Comparison of ENCODE assay signal across 12 mouse cellular contexts in genomic region chr12:24424958-24425357, GRCm38 (mm10).
DNase-seq lines count a peak whose midpoint lies in the region; ATAC-seq lines count a peak whose summit lies in the region.
"Had no signal": no experiment of that assay in that cellular context is flagged by ENCODE, and none has a peak within 500 bp of the region (broad histone marks: within the 10 kb centered on the region; RNA-seq: fewer than 3 reads in every experiment).

No protein-coding gene starts in this region.

- no peaks in the 10 kb centered on the region for H3K4me1 ChIP-seq in hindbrain, embryonic 14.5 days (replicated peaks; ENCODE audit: control insufficient read depth, insufficient read depth, low read length)
- H3K4me1 ChIP-seq in hindbrain, embryonic 12.5 days = no peaks in the 10 kb centered on the region
- no peaks in the 10 kb centered on the region for H3K4me1 ChIP-seq in limb, embryonic 10.5 days

- no peak overlapping the region for H3K4me3 ChIP-seq in hindbrain, embryonic 14.5 days (replicated peaks; ENCODE audit: low read length)
- no peak overlapping the region for H3K4me3 ChIP-seq in hindbrain, embryonic 12.5 days
- H3K4me3 ChIP-seq in limb, embryonic 10.5 days = no peak overlapping the region

- 72% methylated on average over 17 of the region's 17 CpGs for WGBS in hindbrain, embryonic 14.5 days
- 68% methylated on average over 17 of the region's 17 CpGs for WGBS in hindbrain, embryonic 12.5 days
- 71% methylated on average over 17 of the region's 17 CpGs for WGBS in limb, embryonic 10.5 days

- peak; percentile 24 for DNase-seq in hindbrain, embryonic 14.5 days (ENCODE audit: low spot score)
- DNase-seq in A20 (ENCODE audit: low read depth, low spot score) (peak; percentile 26), ZHBTc4 (ENCODE audit: low read depth, low spot score) (peak; percentile 48)
- peak; percentile 55 for DNase-seq in limb, embryonic 10.5 days (ENCODE audit: low spot score)
- no peak for DNase-seq in cerebellum, adult 18-20 months
- DNase-seq in kidney, postnatal 25 days = no peak
- DNase-seq: cerebellum, adult 11-12 months; gastrocnemius, postnatal 14 days; lung, adult 18-20 months; right cerebral cortex, adult 18-20 months had no signal

- no peaks in the 10 kb centered on the region for H3K36me3 ChIP-seq in hindbrain, embryonic 14.5 days (replicated peaks; ENCODE audit: control insufficient read depth, insufficient read depth)
- H3K36me3 ChIP-seq in hindbrain, embryonic 12.5 days = no peaks in the 10 kb centered on the region
- H3K36me3 ChIP-seq in limb, embryonic 10.5 days = no peaks in the 10 kb centered on the region

- H3K9ac ChIP-seq in hindbrain, embryonic 14.5 days = no peak overlapping the region
- no peak overlapping the region for H3K9ac ChIP-seq in hindbrain, embryonic 12.5 days

- no peak for ATAC-seq in hindbrain, embryonic 14.5 days (ENCODE audit: low FRiP score)
- ATAC-seq in hindbrain, embryonic 12.5 days (ENCODE audit: low FRiP score) = no peak
- no peak for ATAC-seq in cerebellum, adult (ENCODE audit: insufficient number of reproducible peaks, low FRiP score, low TSS enrichment)

- H3K4me2 ChIP-seq in hindbrain, embryonic 14.5 days (replicated peaks) = no peak overlapping the region
- no peak overlapping the region for H3K4me2 ChIP-seq in hindbrain, embryonic 12.5 days (replicated peaks)

- H3K27ac ChIP-seq in hindbrain, embryonic 14.5 days = no peak overlapping the region
- H3K27ac ChIP-seq in hindbrain, embryonic 12.5 days = no peak overlapping the region
- no peak overlapping the region for H3K27ac ChIP-seq in limb, embryonic 10.5 days

- no peaks in the 10 kb centered on the region for H3K27me3 ChIP-seq in hindbrain, embryonic 14.5 days (ENCODE audit: control insufficient read depth, insufficient read depth, low read length)
- H3K27me3 ChIP-seq in hindbrain, embryonic 12.5 days = no peaks in the 10 kb centered on the region
- no peaks in the 10 kb centered on the region for H3K27me3 ChIP-seq in limb, embryonic 10.5 days (ENCODE audit: low read depth, poor library complexity, severe bottlenecking)

- peaks cover 4% of the 10 kb centered on the region; the same call in 1 of the 2 replicates for H3K9me3 ChIP-seq in hindbrain, embryonic 14.5 days (ENCODE audit: control insufficient read depth, low read length)
- peaks cover 8% of the 10 kb centered on the region; the same call in 1 of the 2 replicates for H3K9me3 ChIP-seq in hindbrain, embryonic 12.5 days (replicated peaks)
- no peaks in the 10 kb centered on the region for H3K9me3 ChIP-seq in limb, embryonic 10.5 days (replicated peaks)

Comparison
In these comparisons a context has a peak if more than half of its experiments do, and no peak if none do; other contexts are left out.
1. DNase-seq: peak in hindbrain, embryonic 14.5 days (single experiment), A20 (single experiment), ZHBTc4 (single experiment) and limb, embryonic 10.5 days (single experiment); none in cerebellum, adult 18-20 months (0 of 2) and kidney, postnatal 25 days (0 of 2).